Mouse (Mus musculus) liver, embryonic 12.5 days (tissue): ENCODE measurements around the gene Gabarapl1. TPM values are rescaled to one million over a fixed set of nuclear protein-coding genes. Genes with fewer than 3 reads are reported as not detected.

Experiments
- ATAC-seq: fragments of 200-750 bp; cut with Nextera tagmentation; 2 replicates; pipeline ENCODE4 v1.8.0; 2017; ENCODE audit warnings: moderate number of reproducible peaks, mild to moderate bottlenecking, moderate library complexity
- H3K27ac ChIP-seq: fragments of 300-500 bp; sonication (generic); 2 replicates; pipeline ENCODE4 v1.5.1; 2016; ENCODE audit warnings: mild to moderate bottlenecking
- H3K27me3 ChIP-seq: fragments of 300-500 bp; sonication (generic); replicated peaks from 2 replicates; pipeline ENCODE4 v1.6.1; 2016; ENCODE audit warnings: mild to moderate bottlenecking, moderate library complexity
- H3K36me3 ChIP-seq: fragments of 300-500 bp; sonication (generic); 2 replicates; pipeline ENCODE4 v1.6.1; 2016; ENCODE audit warnings: mild to moderate bottlenecking, moderate library complexity
- H3K4me1 ChIP-seq: fragments of 300-500 bp; sonication (generic); 2 replicates; pipeline ENCODE4 v1.6.1; 2016
- H3K4me2 ChIP-seq: fragments of 300-500 bp; sonication (generic); 2 replicates; pipeline ENCODE4 v1.6.1; 2016; ENCODE audit warnings: mild to moderate bottlenecking, moderate library complexity
- H3K4me3 ChIP-seq: fragments of 300-500 bp; sonication (generic); 2 replicates; pipeline ENCODE4 v1.5.1; 2016; ENCODE audit warnings: mild to moderate bottlenecking, moderate library complexity
- H3K9ac ChIP-seq: fragments of 300-500 bp; sonication (generic); 2 replicates; pipeline ENCODE4 v1.6.1; 2016; ENCODE audit warnings: mild to moderate bottlenecking, moderate library complexity
- H3K9me3 ChIP-seq: fragments of 300-500 bp; sonication (generic); replicated peaks from 2 replicates; pipeline ENCODE4 v1.6.1; 2016; ENCODE audit warnings: mild to moderate bottlenecking, moderate library complexity
- WGBS: fragments of 180-500 bp; shearing (Covaris S2); methylation state at CpG from one replicate; pipeline ENCODE4 v1.1.7; 2016; ENCODE audit not compliant: insufficient replicate concordance; 5-methylcytosine and 5-hydroxymethylcytosine counted together
- polyA plus RNA-seq: library from polyadenylated mRNA; unstranded; fragments of >200 nt; fragmentation: Nextera tagmentation; extraction: Ambion mirVana; gene quantifications from 2 replicates; pipeline ENCODE4 v1.2.1, GENCODE M21; 2016

Gabarapl1 gene
- polyA plus RNA-seq, 1 experiment from 2014 or later: 38.0 TPM

GRCm38 (mm10) chr6:129541931-129542330 lies 9.0 kb downstream of the Gabarapl1 start:
- no peak for ATAC-seq
- H3K4me3 ChIP-seq: no peak overlapping the region
- peaks cover 60% of the 10 kb centered on the region for H3K36me3 ChIP-seq
- no peaks in the 10 kb centered on the region for H3K4me1 ChIP-seq
- H3K9me3 ChIP-seq: no peaks in the 10 kb centered on the region
- H3K4me2 ChIP-seq: no peak overlapping the region
- no peaks in the 10 kb centered on the region for H3K27me3 ChIP-seq
- WGBS: 84% methylated on average over 9 of the region's 9 CpGs
- no peak overlapping the region for H3K27ac ChIP-seq
- H3K9ac ChIP-seq: no peak overlapping the region

- H3K4me1 ChIP-seq: no peaks in the 10 kb centered on the region
- H3K4me3 ChIP-seq: no peak overlapping the region
- peaks cover 55% of the 10 kb centered on the region for H3K36me3 ChIP-seq
- 85% methylated on average over 3 of the region's 3 CpGs for WGBS
- no peak overlapping the region for H3K9ac ChIP-seq
- H3K4me2 ChIP-seq: no peak overlapping the region
- no peaks in the 10 kb centered on the region for H3K27me3 ChIP-seq
- H3K27ac ChIP-seq: no peak overlapping the region
- ATAC-seq: no peak
- H3K9me3 ChIP-seq: no peaks in the 10 kb centered on the region
These were observed 9.6 kb downstream of the Gabarapl1 start for GRCm38 (mm10) chr6:129542540-129542939.

DNA sequence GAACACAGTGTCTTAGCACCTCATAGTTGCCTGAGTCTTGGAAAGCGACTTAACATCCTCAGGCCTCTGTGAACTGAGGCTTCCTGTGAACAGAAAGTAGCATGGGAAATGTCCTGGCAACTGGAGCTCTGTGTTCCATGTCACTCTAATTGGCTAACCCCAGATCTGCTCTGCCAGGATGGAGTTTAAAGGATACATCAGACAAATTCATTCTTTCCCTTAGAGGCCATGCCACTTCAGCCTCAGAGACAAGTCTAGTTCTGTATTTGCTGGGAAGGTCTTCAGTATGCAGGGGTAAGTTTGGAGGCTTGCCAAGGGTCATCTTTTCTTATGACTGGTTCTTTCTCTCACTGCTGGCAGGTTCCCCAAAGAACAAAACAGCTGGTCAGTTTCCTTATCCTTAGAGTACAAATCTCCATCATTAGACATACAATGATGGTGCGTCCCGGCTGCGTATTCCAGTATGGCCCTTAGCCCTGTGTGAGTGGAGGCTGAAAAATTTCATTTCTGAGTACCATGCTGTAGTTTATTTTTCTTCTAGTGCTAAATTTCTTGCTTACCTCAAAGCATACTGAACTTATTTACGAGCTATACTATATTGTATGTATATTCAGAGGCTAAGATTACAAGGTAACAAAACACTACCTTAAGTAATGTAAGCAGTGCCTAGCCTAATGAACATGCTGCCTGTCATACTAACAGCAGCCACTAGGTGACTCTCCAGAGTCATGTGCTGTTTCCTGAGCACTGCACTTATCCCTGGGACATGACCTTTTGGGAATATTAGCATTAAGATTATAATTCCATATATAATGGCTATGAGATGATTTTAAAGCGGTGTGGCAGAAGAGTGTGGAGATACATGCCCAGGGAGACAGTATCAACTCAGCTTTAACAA lies 11.0 kb downstream of the Gabarapl1 start:
- no peaks in the 10 kb centered on the region for H3K27me3 ChIP-seq
- peak; percentile 72 for ATAC-seq
- H3K27ac ChIP-seq: no peak overlapping the region
- no peaks in the 10 kb centered on the region for H3K9me3 ChIP-seq
- H3K4me1 ChIP-seq: no peaks in the 10 kb centered on the region
- 64% methylated on average over 6 of the region's 6 CpGs for WGBS
- H3K4me2 ChIP-seq: no peak overlapping the region
- no peak overlapping the region for H3K9ac ChIP-seq
- H3K4me3 ChIP-seq: no peak overlapping the region
- H3K36me3 ChIP-seq: peaks cover 41% of the 10 kb centered on the region

DNA sequence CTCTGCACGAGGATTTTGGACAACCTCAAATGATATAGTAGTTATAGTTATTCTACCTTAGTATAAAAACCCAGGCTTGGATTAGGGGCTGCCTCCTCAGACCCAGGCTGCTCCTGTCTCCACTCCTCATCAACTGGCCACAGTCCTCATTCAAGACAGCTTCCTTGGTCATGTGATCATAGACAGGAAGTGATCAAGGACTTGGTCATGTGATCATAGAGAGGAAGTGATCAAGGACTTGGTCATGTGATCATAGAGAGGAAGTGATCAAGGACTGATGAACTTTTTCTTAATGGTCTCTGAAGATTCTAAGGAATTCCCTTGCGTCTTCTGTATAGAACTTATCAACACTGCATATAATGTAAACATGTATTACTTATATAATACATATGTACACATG lies 14.3 kb downstream of the Gabarapl1 start:
- H3K4me2 ChIP-seq: no peak overlapping the region
- H3K27ac ChIP-seq: no peak overlapping the region
- ATAC-seq: no peak
- WGBS: 72% methylated on average over 2 of the region's 2 CpGs
- H3K27me3 ChIP-seq: no peaks in the 10 kb centered on the region
- peaks cover 9% of the 10 kb centered on the region for H3K36me3 ChIP-seq
- no peak overlapping the region for H3K4me3 ChIP-seq
- H3K4me1 ChIP-seq: no peaks in the 10 kb centered on the region
- no peak overlapping the region for H3K9ac ChIP-seq
- no peaks in the 10 kb centered on the region for H3K9me3 ChIP-seq

- 46% methylated on average over 3 of the region's 3 CpGs for WGBS
- H3K27me3 ChIP-seq: 0 out of 2 replicates have a peak, but pooled peaks cover 1% of the 10 kb centered on the region
- H3K4me1 ChIP-seq: no peaks in the 10 kb centered on the region
- H3K27ac ChIP-seq: no peak overlapping the region
- no peak overlapping the region for H3K9ac ChIP-seq
- H3K4me2 ChIP-seq: no peak overlapping the region
- no peak for ATAC-seq
- no peak overlapping the region for H3K4me3 ChIP-seq
- no peaks in the 10 kb centered on the region for H3K9me3 ChIP-seq
- H3K36me3 ChIP-seq: peaks cover 2% of the 10 kb centered on the region; the same call in 1 of the 2 replicates
These were observed 15.0 kb downstream of the Gabarapl1 start for GRCm38 (mm10) chr6:129548009-129548408.

DNA sequence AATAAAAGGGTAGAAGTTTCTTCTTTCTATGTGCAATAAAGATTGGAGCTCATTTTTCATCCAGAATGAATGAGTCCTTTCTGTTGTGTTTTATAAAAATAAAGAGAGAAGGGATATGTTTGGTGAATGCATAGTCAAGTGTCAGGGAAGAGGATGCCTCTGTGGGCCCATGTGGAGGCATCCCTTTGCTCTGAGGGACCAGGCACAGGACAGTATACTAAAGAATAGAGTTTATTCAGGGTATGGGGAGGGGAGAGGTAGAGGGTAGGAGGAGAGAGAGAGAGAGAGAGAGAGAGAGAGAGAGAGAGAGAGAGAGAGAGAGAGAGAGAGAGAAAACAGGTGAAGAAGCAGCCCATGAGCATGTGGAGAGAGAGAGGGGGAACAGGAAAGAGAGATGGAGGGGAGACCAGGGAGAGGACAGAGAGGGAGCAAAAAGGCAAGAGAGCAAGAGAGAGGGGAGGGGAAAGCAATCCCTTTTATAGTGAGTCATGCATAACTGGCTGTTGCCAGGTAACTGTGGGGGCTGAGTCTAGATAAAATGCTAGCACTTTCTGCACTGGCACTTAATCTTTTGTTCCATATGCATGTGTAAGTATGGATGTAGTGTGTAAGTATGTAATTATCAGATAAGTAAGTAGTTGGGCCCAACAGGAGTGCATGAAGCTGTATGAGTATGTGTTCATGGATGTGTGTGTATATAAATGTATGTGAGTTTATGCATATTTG lies 24.5 kb downstream of the Gabarapl1 start:
- H3K27ac ChIP-seq: no peak overlapping the region

DNA sequence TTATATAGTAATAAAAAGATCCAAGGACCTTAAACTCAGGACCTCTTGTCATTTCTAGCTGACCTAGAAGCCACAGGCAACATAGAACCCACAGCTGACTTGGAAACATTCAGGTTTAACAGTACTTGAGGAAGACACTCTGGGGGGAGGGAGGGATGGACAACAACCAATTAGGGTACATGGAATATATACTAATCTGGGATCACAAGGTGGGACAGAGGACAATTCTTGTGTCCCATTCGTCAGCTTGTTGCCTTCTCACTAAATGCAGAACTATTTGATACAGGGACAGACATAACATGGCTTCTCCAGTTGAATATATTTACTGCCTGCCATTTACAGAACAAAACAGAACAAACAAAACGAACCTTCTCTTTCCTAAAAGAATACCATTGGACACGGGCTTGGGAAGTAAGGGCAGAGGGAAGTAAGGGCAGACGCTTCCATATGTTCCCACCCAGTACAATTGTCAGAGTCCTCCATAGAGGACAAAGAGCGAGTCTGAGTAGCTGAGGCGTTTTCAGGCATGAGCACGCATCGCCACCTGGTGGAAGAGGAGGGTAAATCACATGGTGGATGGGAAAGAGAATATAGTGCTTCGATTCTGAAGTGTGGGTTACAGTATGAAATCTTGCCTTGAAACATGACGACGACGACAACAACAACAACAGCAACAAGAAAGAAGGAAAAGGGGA lies 26.1 kb downstream of the Gabarapl1 start:
- Histone ChIP-seq H3K36me3 (no peaks in the 10 kb centered on the region), H3K27ac (no peak overlapping the region), H3K9me3 (no peaks in the 10 kb centered on the region), H3K4me1 (peaks cover 28% of the 10 kb centered on the region), H3K4me2 (no peak overlapping the region), H3K4me3 (no peak overlapping the region), H3K9ac (no peak overlapping the region), H3K27me3 (no peaks in the 10 kb centered on the region; the same call in 1 of the 2 replicates)
- ATAC-seq: peak; percentile 62
- WGBS: 14% methylated on average over 12 of the region's 12 CpGs

More for the DNA sequence above, 24.5 kb downstream of the Gabarapl1 start:
- peak overlapping the region; percentile 42; the same call in 1 of the 2 replicates for H3K4me2 ChIP-seq
- no peaks in the 10 kb centered on the region for H3K36me3 ChIP-seq
- no peak overlapping the region for H3K4me3 ChIP-seq
- peak; percentile 89 for ATAC-seq
- H3K27me3 ChIP-seq: peaks cover 5% of the 10 kb centered on the region; the same call in 1 of the 2 replicates
- no peaks in the 10 kb centered on the region for H3K9me3 ChIP-seq
- no peak overlapping the region for H3K9ac ChIP-seq
- H3K4me1 ChIP-seq: peaks cover 28% of the 10 kb centered on the region

DNA sequence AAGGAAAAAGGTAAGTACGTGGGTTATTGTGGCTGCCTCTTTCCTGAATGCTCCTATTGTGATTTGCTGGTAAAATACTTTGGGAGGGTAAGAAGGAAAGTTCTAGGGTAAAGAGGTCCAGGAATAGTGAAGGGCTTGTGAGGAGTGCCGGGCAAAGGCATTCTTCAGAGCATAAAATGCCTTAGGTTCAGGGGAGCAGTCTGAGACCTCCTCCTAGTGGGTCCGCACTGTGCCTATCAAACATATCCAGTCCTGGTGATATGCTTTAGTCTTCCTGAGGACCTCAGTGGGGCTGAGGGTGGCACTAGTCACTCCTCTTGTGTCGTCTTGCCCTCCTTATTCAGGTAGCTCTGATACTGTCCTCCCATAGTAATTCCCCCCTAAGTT lies 26.7 kb downstream of the Gabarapl1 start:
- H3K4me2 ChIP-seq: no peak overlapping the region
- H3K9me3 ChIP-seq: no peaks in the 10 kb centered on the region
- H3K36me3 ChIP-seq: no peaks in the 10 kb centered on the region
- ATAC-seq: no peak
- no peak overlapping the region for H3K27ac ChIP-seq
- no peak overlapping the region for H3K9ac ChIP-seq
- peaks cover 28% of the 10 kb centered on the region for H3K4me1 ChIP-seq
- WGBS: 37% methylated on average over 4 of the region's 4 CpGs
- no peak overlapping the region for H3K4me3 ChIP-seq
- no peaks in the 10 kb centered on the region; the same call in 1 of the 2 replicates for H3K27me3 ChIP-seq

GRCm38 (mm10) chr6:129565257-129565656 lies 32.3 kb downstream of the Gabarapl1 start:
- Histone ChIP-seq H3K27me3 (no peaks in the 10 kb centered on the region), H3K27ac (no peak overlapping the region), H3K9ac (no peak overlapping the region), H3K4me1 (peaks cover 4% of the 10 kb centered on the region; the same call in 1 of the 2 replicates), H3K4me3 (no peak overlapping the region), H3K36me3 (no peaks in the 10 kb centered on the region), H3K4me2 (no peak overlapping the region), H3K9me3 (no peaks in the 10 kb centered on the region)
- 17% methylated on average over 2 of the region's 2 CpGs for WGBS
- ATAC-seq: no peak

DNA sequence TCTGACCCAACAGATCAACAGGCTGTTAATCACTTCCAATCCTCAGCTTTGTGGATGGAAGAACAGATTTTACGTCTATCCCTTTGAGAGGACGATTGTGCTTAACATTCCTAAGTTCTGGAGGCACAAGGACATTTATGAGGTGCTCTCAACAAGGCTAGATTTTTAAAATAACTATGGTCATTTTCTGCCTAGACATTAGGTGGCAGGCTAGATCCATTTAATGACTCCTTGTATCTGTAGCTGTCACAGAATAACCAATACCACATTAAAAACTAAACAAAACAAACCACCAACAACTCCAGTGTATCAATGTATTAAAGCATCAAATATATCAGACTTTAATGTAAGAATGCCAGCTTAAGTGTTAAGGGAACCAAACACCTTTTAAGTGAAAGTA lies 42.4 kb downstream of the Gabarapl1 start:
- H3K4me1 ChIP-seq: no peaks in the 10 kb centered on the region
- H3K27me3 ChIP-seq: no peaks in the 10 kb centered on the region
- 15% methylated on average over 2 of the region's 2 CpGs for WGBS
- H3K4me3 ChIP-seq: no peak overlapping the region
- no peaks in the 10 kb centered on the region for H3K36me3 ChIP-seq
- no peak overlapping the region for H3K4me2 ChIP-seq
- H3K27ac ChIP-seq: no peak overlapping the region
- ATAC-seq: no peak
- H3K9ac ChIP-seq: no peak overlapping the region
- H3K9me3 ChIP-seq: no peaks in the 10 kb centered on the region

DNA sequence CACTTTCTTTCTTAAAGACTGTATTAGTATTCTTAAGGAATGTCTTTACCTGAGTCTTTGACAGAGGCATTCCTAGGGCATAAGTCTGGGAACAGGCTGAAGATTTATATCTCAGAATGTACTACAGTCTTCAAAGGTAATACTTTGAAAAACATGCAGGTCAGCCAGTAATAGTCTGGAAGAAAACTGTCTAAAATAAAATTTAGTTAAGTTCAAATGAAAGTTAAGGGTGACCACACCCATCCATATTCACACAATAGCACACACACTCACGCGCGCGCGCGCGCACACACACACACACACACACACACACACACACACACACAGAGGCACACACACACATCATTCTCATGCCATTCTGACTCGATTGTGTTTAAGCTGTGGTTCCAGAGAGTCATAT lies 44.6 kb downstream of the Gabarapl1 start, which contains the start of gene Klre1:
Gene Klre1 (plus strand): TSS at position 301 of the 400 bp plus-strand sequence.
- WGBS: 83% methylated on average over 8 of the region's 8 CpGs
- Histone ChIP-seq H3K9ac (no peak within 1 kb of the TSS), H3K4me1 (no peaks in the 10 kb centered on the region), H3K4me2 (no peak within 1 kb of the TSS), H3K9me3 (no peaks in the 10 kb centered on the region), H3K27ac (no peak within 1 kb of the TSS), H3K36me3 (no peaks in the 10 kb centered on the region), H3K4me3 (no peak within 1 kb of the TSS), H3K27me3 (no peaks in the 10 kb centered on the region)
- no peak for ATAC-seq

- H3K27ac ChIP-seq: no peak overlapping the region
- no peaks in the 10 kb centered on the region for H3K27me3 ChIP-seq
- WGBS: 54% methylated on average over 4 of the region's 4 CpGs
- no peaks in the 10 kb centered on the region for H3K36me3 ChIP-seq
- no peak overlapping the region for H3K4me3 ChIP-seq
- no peaks in the 10 kb centered on the region for H3K9me3 ChIP-seq
- no peaks in the 10 kb centered on the region for H3K4me1 ChIP-seq
- no peak overlapping the region for H3K4me2 ChIP-seq
- no peak for ATAC-seq
- no peak overlapping the region for H3K9ac ChIP-seq
These were observed 48.3 kb downstream of the Gabarapl1 start for GRCm38 (mm10) chr6:129581274-129581673.
